ENCODE assay signal across 10 mouse cellular contexts in genomic region chr19:47446841-47447365, GRCm38 (mm10). TPM values are rescaled to one million over a fixed set of nuclear protein-coding genes. Genes with fewer than 3 reads are reported as not detected.
DNase-seq lines count a peak whose midpoint lies in the region; ATAC-seq and TF ChIP-seq lines count a peak whose summit lies in the region.
"Had no signal": no experiment of that assay in that cellular context is flagged by ENCODE, and none has a peak within 500 bp of the region (broad histone marks: within the 10 kb centered on the region; RNA-seq: fewer than 3 reads in every experiment).

No protein-coding gene starts in this region.

- no peaks in the 10 kb centered on the region for H3K27me3 ChIP-seq in liver, embryonic 12.5 days (replicated peaks)
- H3K27me3 ChIP-seq: embryonic facial prominence, embryonic 12.5 days had no signal

- no peaks in the 10 kb centered on the region for H3K9me3 ChIP-seq in ES-E14 (ENCODE audit: control insufficient read depth, insufficient read depth, low read depth, low read length)
- H3K9me3 ChIP-seq in liver, embryonic 12.5 days (replicated peaks) = no peaks in the 10 kb centered on the region
- H3K9me3 ChIP-seq: embryonic facial prominence, embryonic 12.5 days had no signal

- peak overlapping the region; percentile 4; the same call in 1 of the 2 replicates for H3K9ac ChIP-seq in ES-E14 (ENCODE audit: insufficient read depth, low read depth, low read length, poor library complexity, severe bottlenecking)
- 0 out of 2 replicates have a peak overlapping the region, but pooled peaks have one; percentile 4 for H3K9ac ChIP-seq in liver, embryonic 12.5 days
- H3K9ac ChIP-seq: embryonic facial prominence, embryonic 12.5 days; liver, embryonic 14.5 days had no signal

- H3K4me3 ChIP-seq in ES-E14 (ENCODE audit: insufficient read depth in 1 of 2, low read depth in 1 of 2, low read length in 2 of 2, poor library complexity in 1 of 2, severe bottlenecking in 1 of 2) = no peak overlapping the region; a peak in 1 of 4 replicates
- no peak overlapping the region for H3K4me3 ChIP-seq in liver, embryonic 12.5 days
- H3K4me3 ChIP-seq: embryonic facial prominence, embryonic 12.5 days had no signal

- no peaks in the 10 kb centered on the region for H3K36me3 ChIP-seq in ES-E14 (ENCODE audit: control insufficient read depth, insufficient read depth, low read length, poor library complexity, severe bottlenecking)
- H3K36me3 ChIP-seq in liver, embryonic 12.5 days = no peaks in the 10 kb centered on the region
- H3K36me3 ChIP-seq: embryonic facial prominence, embryonic 12.5 days had no signal

- WGBS in liver, embryonic 12.5 days (ENCODE audit: insufficient replicate concordance) = 25% methylated on average over 9 of the region's 9 CpGs

- H3K4me2 ChIP-seq in liver, embryonic 12.5 days = peak overlapping the region; percentile 3; the same call in 1 of the 2 replicates
- H3K4me2 ChIP-seq: embryonic facial prominence, embryonic 12.5 days had no signal

- no peak overlapping the region; the same call in 1 of the 2 replicates for H3K27ac ChIP-seq in ES-E14 (ENCODE audit: insufficient read depth, low read depth, low read length, poor library complexity, severe bottlenecking)
- H3K27ac ChIP-seq in liver, embryonic 12.5 days = peak overlapping the region; percentile 43
- H3K27ac ChIP-seq: embryonic facial prominence, embryonic 12.5 days; liver, embryonic 14.5 days had no signal

- in situ Hi-C loops in ES-E14 (cut with MboI; ENCODE audit: low sequenced_read_pairs in 2 of 2, unreplicated experiment in 2 of 2) = no loop called here

- H3K4me1 ChIP-seq in ES-E14 (ENCODE audit: control insufficient read depth in 2 of 2, insufficient read depth in 2 of 2, low read length in 2 of 2, poor library complexity in 1 of 2) = peaks cover 19 to 62% of the 10 kb centered on the region in 2 experiments
- H3K4me1 ChIP-seq in liver, embryonic 12.5 days = peaks cover 81% of the 10 kb centered on the region

- DNase-seq in adrenal gland, postnatal 14 days = peak; percentile 72
- no peak for DNase-seq in adrenal gland, postnatal 4 days (ENCODE audit: low spot score in 2 of 2)
- no peak for DNase-seq in ES-E14 (ENCODE audit: low read depth, low spot score)
- peak; percentile 56 for DNase-seq in gastrocnemius, postnatal 25 days
- peak; percentile 84 for DNase-seq in induced T-regulatory cell, adult 2 months (ENCODE audit: low read depth)
- DNase-seq in right cerebral cortex, postnatal 14 days = peak; percentile 55
- DNase-seq in urinary bladder, postnatal 10 days (ENCODE audit: low spot score) = no peak

- ATAC-seq in liver, embryonic 12.5 days = no peak

TF ChIP-seq in ES-E14, 5 proteins besides CTCF, POLR2A, EP300 and RAD21:
- TF ChIP-seq HCFC1 (IDR thresholded peaks at IDR 0.05; ENCODE audit: borderline replicate concordance, insufficient read depth, low read length) (no peak), ZC3H11A (IDR thresholded peaks at IDR 0.05; ENCODE audit: borderline replicate concordance, low read depth, low read length) (no peak), MAFK (IDR thresholded peaks at IDR 0.05; ENCODE audit: insufficient read depth, low read depth, low read length) (no peak), ZNF384 (IDR thresholded peaks at IDR 0.05; ENCODE audit: low read depth, low read length) (no peak), CHD2 (IDR thresholded peaks at IDR 0.05; ENCODE audit: low read depth, low read length) (no peak)

RNA-seq across cellular contexts. Expression of gene Sh3pxd2a, which starts 17.3 kb away (rescaled TPM):
- total RNA-seq in adrenal gland, postnatal 14 days (2021) = 107 and 136 TPM in 2 replicates
- total RNA-seq in adrenal gland, postnatal 4 days (2021) = 10 to 100 TPM; 81.7 to 88.7 TPM
- total RNA-seq in ES-E14 (2012; rRNA removed) = 12.3 and 13.0 TPM in 2 replicates
- 10 to 100 TPM; 37.8 to 46.3 TPM for total RNA-seq in gastrocnemius, postnatal 25 days (2021)
- polyA plus RNA-seq in liver, embryonic 12.5 days (2016; fragmentation: Nextera tagmentation; extraction: Ambion mirVana) = 1.1 and 1.6 TPM in 2 replicates

Comparison
In these comparisons a context has a peak if more than half of its experiments do, and no peak if none do; other contexts are left out.
1. DNase-seq: peak in adrenal gland, postnatal 14 days (single experiment), gastrocnemius, postnatal 25 days (single experiment), induced T-regulatory cell, adult 2 months (single experiment) and right cerebral cortex, postnatal 14 days (single experiment); none in adrenal gland, postnatal 4 days (0 of 2), ES-E14 (single experiment) and urinary bladder, postnatal 10 days (single experiment).